Mouse (Mus musculus): ENCODE results near the gene Chrna4. TPM values are rescaled to one million over a fixed set of nuclear protein-coding genes. Genes with fewer than 3 reads are reported as not detected.

Gene Chrna4
- polyA plus RNA-seq (2015; fragmentation: Nextera tagmentation; extraction: Ambion mirVana): 38.9 and 47.4 TPM in 2 replicates

DNA sequence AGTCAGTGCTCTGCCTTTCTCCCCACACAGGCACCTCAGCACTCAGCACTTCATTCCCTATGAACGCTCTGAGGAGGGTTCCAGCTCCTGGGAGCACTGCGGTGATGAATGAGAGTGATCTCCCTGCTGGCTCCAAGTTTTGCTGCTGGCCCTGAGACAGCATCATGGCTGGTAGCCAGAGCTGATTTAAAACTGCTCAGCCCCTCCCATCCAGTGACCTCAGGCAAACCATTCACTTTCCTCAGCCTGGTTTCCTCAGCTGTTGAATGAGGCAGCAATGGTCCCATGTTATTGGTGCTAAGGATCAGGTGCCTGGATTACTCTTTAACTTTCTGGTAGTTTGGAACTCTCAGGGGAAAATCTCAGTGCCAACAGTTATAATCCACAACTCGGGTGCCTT lies at the start of gene Chrna4:
Chrna4 (minus strand) TSS at position 110 of the 400 bp plus-strand sequence.
- Histone ChIP-seq H3K9me3 (replicated peaks) (no peaks in the 10 kb centered on the region), H3K36me3 (no peaks in the 10 kb centered on the region), H3K27me3 (replicated peaks) (peaks cover 5% of the 10 kb centered on the region), H3K4me2 (no peak within 1 kb of the TSS), H3K4me1 (peaks cover 40% of the 10 kb centered on the region), H3K9ac (replicated peaks) (0 out of 2 replicates have a peak within 1 kb of the TSS, but pooled peaks have one; percentile 10), H3K4me3 (replicated peaks) (no peak within 1 kb of the TSS), H3K27ac (replicated peaks) (peak within 1 kb of the TSS; percentile 54; the same call in 1 of the 2 replicates)
- 24% methylated on average over 3 of the region's 3 CpGs for WGBS
- ATAC-seq (ENCODE audit: low FRiP score): no peak

DNA sequence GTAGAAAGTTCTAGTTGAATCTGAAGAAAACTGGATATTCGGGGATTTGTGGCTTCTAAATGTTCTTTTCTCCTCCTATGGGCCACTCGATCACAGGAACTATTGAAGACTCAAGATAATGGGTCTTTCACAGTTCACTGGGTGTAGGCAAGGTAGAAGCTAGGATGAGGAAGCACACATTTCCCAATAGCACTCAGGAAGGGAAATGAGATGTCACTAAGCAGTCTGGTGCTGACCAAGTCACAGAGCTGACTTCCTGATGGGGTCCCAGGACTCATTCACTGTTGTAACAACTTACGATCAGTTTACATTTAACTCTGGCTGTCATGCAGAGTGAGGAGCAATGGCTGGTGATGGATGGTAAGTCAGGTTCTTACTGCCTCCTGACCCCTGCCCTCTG lies 46.8 kb upstream of the Chrna4 start:
- WGBS: 83% methylated on average over 3 of the region's 3 CpGs
- no peak for ATAC-seq (ENCODE audit: low FRiP score)
- Histone ChIP-seq H3K36me3 (peaks cover 42% of the 10 kb centered on the region), H3K4me3 (replicated peaks) (no peak overlapping the region), H3K4me2 (no peak overlapping the region), H3K27me3 (replicated peaks) (no peaks in the 10 kb centered on the region), H3K4me1 (no peaks in the 10 kb centered on the region), H3K27ac (replicated peaks) (no peak overlapping the region), H3K9ac (replicated peaks) (no peak overlapping the region), H3K9me3 (replicated peaks) (no peaks in the 10 kb centered on the region)

DNA sequence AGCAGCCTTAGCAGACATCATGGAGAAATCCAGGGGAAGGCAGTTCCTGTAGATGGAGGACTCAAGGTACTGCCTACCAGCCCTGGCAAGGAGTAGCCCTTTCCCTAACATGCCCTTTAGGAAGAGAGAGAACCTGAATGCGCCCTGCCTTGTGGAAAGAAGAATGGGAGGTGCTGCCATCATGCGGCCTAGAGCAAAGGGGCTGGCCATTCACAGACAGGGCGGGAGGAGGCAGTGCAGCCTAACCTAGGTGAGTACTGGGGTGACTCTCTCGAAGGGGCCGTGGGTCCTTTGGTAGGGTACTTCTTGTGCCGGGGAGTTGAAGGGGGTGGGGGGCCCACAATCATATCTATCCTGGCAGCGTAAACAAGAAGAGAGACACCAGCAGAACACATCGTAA lies 41.7 kb upstream of the Chrna4 start:
- H3K4me2 ChIP-seq: no peak overlapping the region
- H3K4me1 ChIP-seq: no peaks in the 10 kb centered on the region
- WGBS: 60% methylated on average over 8 of the region's 8 CpGs
- H3K27ac ChIP-seq (replicated peaks): no peak overlapping the region
- no peaks in the 10 kb centered on the region for H3K9me3 ChIP-seq (replicated peaks)
- no peak for ATAC-seq (ENCODE audit: low FRiP score)
- H3K27me3 ChIP-seq (replicated peaks): no peaks in the 10 kb centered on the region
- no peak overlapping the region for H3K4me3 ChIP-seq (replicated peaks)
- H3K36me3 ChIP-seq: peaks cover 64% of the 10 kb centered on the region
- no peak overlapping the region for H3K9ac ChIP-seq (replicated peaks)

DNA sequence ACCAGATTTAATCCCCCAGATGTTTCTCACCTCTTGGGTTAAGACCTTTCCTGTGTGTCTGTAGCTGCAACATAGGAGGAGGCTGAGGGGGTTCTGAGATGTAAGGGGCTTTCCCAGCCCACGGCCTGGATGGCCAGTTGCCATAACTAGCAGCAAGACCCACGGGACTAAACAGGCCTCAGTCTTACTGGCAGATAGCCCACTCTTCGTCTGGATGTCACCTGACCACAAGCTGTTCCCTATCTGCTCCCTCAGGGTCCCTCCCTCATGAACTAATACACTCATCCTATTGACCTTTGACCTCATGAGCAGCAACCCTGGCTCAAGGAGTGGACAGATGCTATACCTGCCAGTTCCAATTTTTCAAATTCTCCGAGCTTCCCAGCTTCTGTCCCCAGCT lies 40.6 kb upstream of the Chrna4 start:
- no peak overlapping the region for H3K9ac ChIP-seq (replicated peaks)
- H3K36me3 ChIP-seq: peaks cover 67% of the 10 kb centered on the region
- no peaks in the 10 kb centered on the region for H3K27me3 ChIP-seq (replicated peaks)
- H3K4me2 ChIP-seq: no peak overlapping the region
- H3K27ac ChIP-seq (replicated peaks): no peak overlapping the region
- no peaks in the 10 kb centered on the region for H3K9me3 ChIP-seq (replicated peaks)
- WGBS: 69% methylated on average over 4 of the region's 4 CpGs
- ATAC-seq (ENCODE audit: low FRiP score): no peak
- H3K4me1 ChIP-seq: no peaks in the 10 kb centered on the region
- H3K4me3 ChIP-seq (replicated peaks): no peak overlapping the region

DNA sequence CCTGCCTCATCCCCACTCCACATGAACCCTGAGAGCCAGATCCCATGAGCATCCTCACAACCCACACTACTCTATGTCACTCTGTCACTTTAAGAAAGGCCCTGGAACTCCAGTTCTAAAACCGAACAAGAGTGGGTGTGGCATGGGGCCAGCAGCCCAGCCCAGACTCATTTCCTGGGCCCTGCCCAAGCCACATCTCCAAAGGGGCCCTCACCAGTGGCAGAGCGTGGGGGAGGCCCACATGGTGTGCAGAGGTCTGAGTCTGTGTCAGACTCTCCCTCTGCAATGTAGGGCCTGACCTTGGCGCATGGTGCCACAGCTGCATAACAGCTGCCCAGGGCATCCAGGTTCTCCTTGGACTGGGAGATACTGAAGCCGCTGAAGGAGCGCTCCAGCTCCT lies 37.5 kb upstream of the Chrna4 start:
- peaks cover 40% of the 10 kb centered on the region for H3K36me3 ChIP-seq
- WGBS: 65% methylated on average over 5 of the region's 5 CpGs
- H3K4me3 ChIP-seq (replicated peaks): no peak overlapping the region
- no peak overlapping the region for H3K9ac ChIP-seq (replicated peaks)
- no peak for ATAC-seq (ENCODE audit: low FRiP score)
- H3K27me3 ChIP-seq (replicated peaks): no peaks in the 10 kb centered on the region
- H3K4me1 ChIP-seq: no peaks in the 10 kb centered on the region
- no peak overlapping the region for H3K27ac ChIP-seq (replicated peaks)
- H3K4me2 ChIP-seq: no peak overlapping the region
- no peaks in the 10 kb centered on the region for H3K9me3 ChIP-seq (replicated peaks)

DNA sequence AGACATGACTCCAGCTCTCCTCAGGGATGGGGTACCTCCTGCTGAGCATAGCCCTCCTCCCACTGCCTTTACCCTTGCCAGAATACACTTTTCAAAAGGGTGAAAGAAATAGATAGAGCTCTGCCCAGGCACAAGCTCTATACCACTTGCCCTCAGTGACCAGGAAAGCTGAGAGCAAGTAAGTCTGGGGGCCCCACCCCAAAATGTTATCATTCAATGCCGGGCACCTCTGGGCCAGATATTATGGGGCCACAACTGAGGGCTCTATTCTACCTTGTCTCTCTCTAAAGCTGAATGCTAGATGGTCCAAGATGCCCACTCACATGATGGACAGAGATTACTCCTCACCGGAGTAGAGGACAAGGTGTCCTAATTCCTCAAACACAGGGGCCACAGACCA lies 36.2 kb upstream of the Chrna4 start:
- Histone ChIP-seq H3K36me3 (peaks cover 32% of the 10 kb centered on the region), H3K9me3 (replicated peaks) (no peaks in the 10 kb centered on the region), H3K27ac (replicated peaks) (no peak overlapping the region), H3K4me1 (no peaks in the 10 kb centered on the region), H3K4me2 (no peak overlapping the region), H3K4me3 (replicated peaks) (no peak overlapping the region), H3K9ac (replicated peaks) (no peak overlapping the region), H3K27me3 (replicated peaks) (no peaks in the 10 kb centered on the region)
- 90% methylated on average over 2 of the region's 2 CpGs for WGBS
- ATAC-seq (ENCODE audit: low FRiP score): no peak

DNA sequence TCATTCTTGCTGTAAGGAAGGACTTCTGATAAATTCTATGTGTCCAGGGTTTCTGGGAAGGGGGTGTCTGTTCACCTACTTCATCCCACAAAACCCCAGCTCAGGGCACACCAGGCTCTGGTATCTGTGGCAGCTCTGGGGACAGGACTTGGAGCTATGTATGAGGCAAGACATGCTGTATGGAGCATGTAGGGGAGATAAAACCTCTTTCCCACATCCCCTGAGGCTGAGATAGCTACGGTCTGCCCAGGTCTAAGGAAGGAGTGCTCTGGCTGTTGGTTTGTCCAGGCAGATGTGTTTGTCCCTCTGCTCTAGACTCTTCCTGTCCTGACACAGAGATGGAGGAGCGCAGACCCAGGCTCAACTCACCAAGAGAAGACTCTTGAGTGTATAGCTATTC lies 35.6 kb upstream of the Chrna4 start:
- no peak for ATAC-seq (ENCODE audit: low FRiP score)
- WGBS: 92% methylated on average over 2 of the region's 2 CpGs
- Histone ChIP-seq H3K4me3 (replicated peaks) (no peak overlapping the region), H3K36me3 (peaks cover 32% of the 10 kb centered on the region; the same call in 1 of the 2 replicates), H3K27me3 (replicated peaks) (no peaks in the 10 kb centered on the region), H3K4me1 (no peaks in the 10 kb centered on the region), H3K4me2 (no peak overlapping the region), H3K27ac (replicated peaks) (no peak overlapping the region), H3K9ac (replicated peaks) (no peak overlapping the region), H3K9me3 (replicated peaks) (no peaks in the 10 kb centered on the region)

DNA sequence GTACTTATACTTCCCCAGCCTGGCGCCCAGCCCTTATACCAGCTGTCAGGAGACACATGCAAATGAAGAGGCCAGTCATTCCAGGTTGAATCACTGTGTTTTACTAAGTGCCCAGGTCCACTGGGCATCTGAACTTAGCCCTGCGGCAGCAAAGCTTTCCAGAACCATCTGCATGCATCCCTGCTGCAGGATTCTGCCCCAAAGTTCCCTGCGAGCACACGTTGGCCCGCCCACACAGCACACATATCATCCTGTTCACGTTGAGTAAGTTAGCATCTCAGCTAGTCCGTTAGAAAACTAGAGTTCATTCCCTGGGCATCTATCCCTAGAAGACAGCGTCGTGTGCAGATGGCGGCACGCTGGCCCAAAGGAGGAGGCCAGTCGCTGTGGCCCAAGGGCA lies 32.2 kb upstream of the Chrna4 start:
- peaks cover 10% of the 10 kb centered on the region; the same call in 1 of the 2 replicates for H3K36me3 ChIP-seq
- ATAC-seq (ENCODE audit: low FRiP score): no peak
- H3K27ac ChIP-seq (replicated peaks): no peak overlapping the region
- no peak overlapping the region for H3K4me2 ChIP-seq
- H3K4me3 ChIP-seq (replicated peaks): no peak overlapping the region
- H3K9ac ChIP-seq (replicated peaks): no peak overlapping the region
- H3K4me1 ChIP-seq: peaks cover 2% of the 10 kb centered on the region; the same call in 1 of the 2 replicates
- 82% methylated on average over 12 of the region's 12 CpGs for WGBS
- no peaks in the 10 kb centered on the region for H3K9me3 ChIP-seq (replicated peaks)
- no peaks in the 10 kb centered on the region for H3K27me3 ChIP-seq (replicated peaks)

DNA sequence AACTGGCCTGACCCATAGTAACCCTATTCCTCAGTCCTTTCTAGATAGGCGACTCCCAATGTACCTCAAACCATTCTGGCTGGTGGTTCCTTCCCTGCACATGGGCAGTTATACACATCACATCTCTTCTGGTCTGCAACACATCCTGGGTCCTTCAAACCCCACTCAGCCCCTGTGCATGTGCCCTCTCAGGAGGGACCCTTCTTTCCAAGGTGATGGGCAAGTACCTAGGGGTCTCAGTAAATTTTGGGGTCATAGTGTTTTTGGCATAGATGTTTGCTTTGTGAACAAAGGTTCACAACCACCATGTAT lies 29.0 kb upstream of the Chrna4 start:
- WGBS: 10% methylated on average over 1 of the region's 1 CpGs

DNA sequence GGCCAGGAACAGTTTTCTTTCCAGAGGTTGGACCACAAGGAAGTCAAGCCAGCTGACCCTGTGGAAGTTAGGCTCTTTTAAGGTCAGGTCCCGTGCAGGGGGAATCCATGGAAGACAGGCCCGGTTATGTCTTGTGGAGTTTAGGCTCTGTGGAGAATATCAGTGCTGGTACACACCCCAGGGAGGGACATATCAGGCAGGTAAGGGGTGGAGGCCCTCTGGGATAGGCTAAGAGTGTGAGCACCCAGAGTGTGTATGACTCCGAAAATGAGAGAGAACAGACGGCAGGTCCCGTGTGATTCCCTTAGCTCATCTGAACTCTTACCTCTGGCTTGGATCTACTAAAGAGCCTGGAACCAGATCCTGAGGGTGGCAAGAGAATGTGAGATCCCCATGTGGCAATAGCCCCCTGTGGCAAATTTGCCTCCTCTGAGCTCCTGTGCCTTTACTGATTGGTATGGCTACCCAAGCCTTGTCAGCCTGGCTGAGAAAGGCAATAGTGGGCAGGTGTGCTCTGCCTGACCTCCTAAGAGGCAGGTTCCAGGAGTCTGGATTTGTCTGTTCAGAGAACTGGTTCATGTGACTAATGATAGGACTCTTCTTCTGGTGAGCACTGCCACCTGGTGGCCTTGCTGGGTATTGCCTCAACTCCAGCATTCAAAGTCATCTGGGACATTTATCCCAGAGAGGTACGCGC lies 28.5 kb upstream of the Chrna4 start:
- Histone ChIP-seq H3K4me2 (no peak overlapping the region), H3K9me3 (replicated peaks) (no peaks in the 10 kb centered on the region), H3K9ac (replicated peaks) (no peak overlapping the region), H3K36me3 (no peaks in the 10 kb centered on the region), H3K4me3 (replicated peaks) (no peak overlapping the region), H3K27ac (replicated peaks) (no peak overlapping the region), H3K4me1 (peaks cover 2% of the 10 kb centered on the region; the same call in 1 of the 2 replicates), H3K27me3 (replicated peaks) (no peaks in the 10 kb centered on the region)
- peak; percentile 51 for ATAC-seq (ENCODE audit: low FRiP score)
- WGBS: 58% methylated on average over 7 of the region's 7 CpGs

More for the DNA sequence above, 29.0 kb upstream of the Chrna4 start:
- H3K4me1 ChIP-seq: peaks cover 2% of the 10 kb centered on the region; the same call in 1 of the 2 replicates
- peak; percentile 45; the same call in 1 of the 2 replicates for ATAC-seq (ENCODE audit: low FRiP score)
- no peak overlapping the region for H3K9ac ChIP-seq (replicated peaks)
- no peaks in the 10 kb centered on the region for H3K36me3 ChIP-seq
- no peak overlapping the region for H3K4me2 ChIP-seq
- H3K27ac ChIP-seq (replicated peaks): no peak overlapping the region
- no peak overlapping the region for H3K4me3 ChIP-seq (replicated peaks)
- no peaks in the 10 kb centered on the region for H3K9me3 ChIP-seq (replicated peaks)
- no peaks in the 10 kb centered on the region for H3K27me3 ChIP-seq (replicated peaks)

DNA sequence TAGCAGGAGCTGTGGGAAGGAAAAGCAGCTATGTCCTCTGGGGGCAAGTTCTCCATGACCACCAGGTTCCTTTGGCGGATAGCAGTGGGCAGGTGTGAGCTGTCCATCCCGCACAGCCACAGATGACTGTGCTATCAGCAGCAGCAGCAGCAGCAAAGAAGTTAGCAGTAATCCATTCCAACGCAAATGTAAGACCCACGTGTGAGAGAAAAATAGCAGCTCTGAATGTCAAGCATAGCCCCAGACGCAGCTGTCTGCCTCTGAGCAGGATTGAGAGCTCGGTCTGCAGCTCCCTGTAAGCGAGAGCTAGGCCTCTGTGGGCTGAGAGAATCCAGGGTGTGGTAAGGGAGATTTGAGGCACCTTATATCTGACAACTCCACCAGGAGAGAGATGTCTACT lies 26.8 kb upstream of the Chrna4 start:
- H3K9me3 ChIP-seq (replicated peaks): no peaks in the 10 kb centered on the region
- no peak overlapping the region for H3K27ac ChIP-seq (replicated peaks)
- no peak overlapping the region for H3K4me2 ChIP-seq
- H3K4me3 ChIP-seq (replicated peaks): no peak overlapping the region
- no peaks in the 10 kb centered on the region for H3K27me3 ChIP-seq (replicated peaks)
- peaks cover 2% of the 10 kb centered on the region; the same call in 1 of the 2 replicates for H3K4me1 ChIP-seq
- WGBS: 65% methylated on average over 7 of the region's 7 CpGs
- no peak for ATAC-seq (ENCODE audit: low FRiP score)
- no peak overlapping the region for H3K9ac ChIP-seq (replicated peaks)
- H3K36me3 ChIP-seq: no peaks in the 10 kb centered on the region

DNA sequence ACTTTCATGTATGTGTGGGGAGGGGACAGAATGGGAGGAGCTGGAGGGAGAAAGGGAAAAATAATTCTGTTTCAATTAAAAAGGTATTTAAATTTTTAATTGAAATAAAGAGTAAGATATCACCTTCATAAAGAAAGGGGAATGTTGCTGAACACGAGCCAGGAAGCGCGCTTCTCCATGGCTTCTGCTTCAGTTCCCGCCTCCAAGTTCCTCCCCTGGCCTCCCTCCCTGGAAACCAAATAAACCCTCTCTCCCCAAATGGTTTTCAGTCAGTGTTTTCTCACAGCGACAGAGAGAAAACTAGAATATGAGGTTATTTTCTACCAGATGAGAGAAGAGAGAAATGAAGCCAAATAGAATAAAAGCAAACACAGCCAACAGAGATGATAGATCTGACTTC lies 25.2 kb upstream of the Chrna4 start:
- H3K4me2 ChIP-seq: no peak overlapping the region
- peaks cover 2% of the 10 kb centered on the region; the same call in 1 of the 2 replicates for H3K4me1 ChIP-seq
- H3K9me3 ChIP-seq (replicated peaks): no peaks in the 10 kb centered on the region
- no peak for ATAC-seq (ENCODE audit: low FRiP score)
- H3K9ac ChIP-seq (replicated peaks): no peak overlapping the region
- no peak overlapping the region for H3K4me3 ChIP-seq (replicated peaks)
- WGBS: 73% methylated on average over 5 of the region's 5 CpGs
- no peak overlapping the region for H3K27ac ChIP-seq (replicated peaks)
- no peaks in the 10 kb centered on the region for H3K36me3 ChIP-seq
- H3K27me3 ChIP-seq (replicated peaks): no peaks in the 10 kb centered on the region
